Mouse (Mus musculus) effector memory CD4-positive, alpha-beta T cell, adult 5 months (primary cell): Measurements from ENCODE around the gene Zar1l. TPM values are rescaled to one million over a fixed set of nuclear protein-coding genes. Genes with fewer than 3 reads are reported as not detected.

ENCODE experiments used
- polyA plus RNA-seq: library from polyadenylated mRNA; unstranded; fragments of 100-300 nt; shearing (Covaris generic); gene quantifications from one replicate; pipeline ENCODE4 v1.2.1, GENCODE M21; 2017

Gene Zar1l
- not detected for polyA plus RNA-seq

GRCm38 (mm10) chr5:150518064-150518463, at the start of gene Zar1l:
TSS of gene Zar1l (minus strand) at chr5:150518164.

GRCm38 (mm10) chr5:150521937-150522866, 4.2 kb upstream of the Zar1l start, which contains the start of gene Brca2:
TSS of gene Brca2 (plus strand) at chr5:150522630.

Other genes with a start within 250 kb of the Zar1l start
- gene Brca2, start 4.5 kb upstream of the Zar1l start, polyA plus RNA-seq: 4.3 TPM
- 173 TPM for gene N4bp2l1, start 79.0 kb upstream of the Zar1l start, polyA plus RNA-seq
- gene N4bp2l2, start 148.0 kb upstream of the Zar1l start, polyA plus RNA-seq: 127 TPM
- 21.8 TPM for gene Pds5b, start 155.6 kb upstream of the Zar1l start, polyA plus RNA-seq